Mouse (Mus musculus) kidney, embryonic 14.5 days (tissue): ENCODE data around the gene Ms4a15. TPM values are rescaled to one million over a fixed set of nuclear protein-coding genes. Genes with fewer than 3 reads are reported as not detected.

Experiments used
- ATAC-seq: fragments of 200-750 bp; cut with Nextera tagmentation; 2 replicates; pipeline ENCODE4 v1.8.0; 2017; ENCODE audit warnings: moderate number of reproducible peaks, mild to moderate bottlenecking, moderate TSS enrichment, moderate library complexity; ENCODE audit not compliant: low FRiP score, low TSS enrichment
- H3K27ac ChIP-seq: fragments of 300-500 bp; sonication (generic); 2 replicates; pipeline ENCODE4 v1.5.1; 2014; ENCODE audit warnings: low read depth, mild to moderate bottlenecking, low read length, moderate library complexity, mixed read lengths
- H3K27me3 ChIP-seq: fragments of 300-500 bp; sonication (generic); 2 replicates; pipeline ENCODE4 v1.6.1; 2014; ENCODE audit warnings: mild to moderate bottlenecking, low read length; ENCODE audit not compliant: control insufficient read depth, insufficient read depth
- H3K36me3 ChIP-seq: fragments of 300-500 bp; sonication (generic); 2 replicates; pipeline ENCODE4 v1.6.1; 2014; ENCODE audit warnings: low read length, mixed read lengths; ENCODE audit not compliant: control insufficient read depth, insufficient read depth
- H3K4me1 ChIP-seq: fragments of 300-500 bp; sonication (generic); 2 replicates; pipeline ENCODE4 v1.6.1; 2014; ENCODE audit warnings: low read length, mixed read lengths; ENCODE audit not compliant: control insufficient read depth, insufficient read depth
- H3K4me2 ChIP-seq: fragments of 300-500 bp; sonication (generic); replicated peaks from 2 replicates; pipeline ENCODE4 v1.6.1; 2014; ENCODE audit warnings: low read depth, mild to moderate bottlenecking, low read length
- H3K4me3 ChIP-seq: fragments of 300-500 bp; sonication (generic); 2 replicates; pipeline ENCODE4 v1.5.1; 2014; ENCODE audit warnings: mild to moderate bottlenecking, low read length
- H3K9ac ChIP-seq: fragments of 300-500 bp; sonication (generic); 2 replicates; pipeline ENCODE4 v1.6.1; 2014; ENCODE audit warnings: low read depth, mild to moderate bottlenecking, low read length, moderate library complexity
- H3K9me3 ChIP-seq: fragments of 300-500 bp; sonication (generic); 2 replicates; pipeline ENCODE4 v1.6.1; 2016; ENCODE audit warnings: low read length; ENCODE audit not compliant: control insufficient read depth
- WGBS: fragments of 180-500 bp; shearing (Covaris S2); extraction: QIAGEN DNeasy Blood & Tissue Kit; methylation state at CpG from one replicate; pipeline ENCODE4 v1.1.7; 2014; 5-methylcytosine and 5-hydroxymethylcytosine counted together
- polyA plus RNA-seq: library from polyadenylated mRNA; unstranded; fragments of >200 nt; fragmentation: Nextera tagmentation; extraction: Ambion mirVana; gene quantifications from 2 replicates; pipeline ENCODE4 v1.2.1, GENCODE M21; 2014

Gene Ms4a15
- polyA plus RNA-seq, 1 experiment from 2014 or later = not detected

DNA sequence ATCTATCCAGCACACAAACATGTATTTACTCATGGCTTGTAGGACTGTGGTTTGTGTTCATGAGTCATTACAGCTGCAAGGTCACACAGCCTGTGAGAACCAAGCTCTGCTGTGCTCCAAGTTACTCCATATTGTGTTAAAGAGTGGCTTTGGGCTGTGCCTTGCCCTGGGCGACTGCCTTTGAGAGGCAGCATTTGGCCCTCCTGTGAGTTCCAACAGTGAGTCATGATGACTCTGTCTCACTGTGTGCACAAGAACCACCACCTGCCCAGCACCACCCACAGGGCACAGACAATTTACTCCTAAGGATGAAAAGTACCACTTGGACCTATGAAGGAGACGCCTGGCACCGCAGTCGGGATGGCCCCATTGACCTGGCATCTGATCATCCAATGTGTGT lies 7.2 kb downstream of the Ms4a15 start:
- no peaks in the 10 kb centered on the region for H3K4me1 ChIP-seq
- no peak for ATAC-seq
- no peaks in the 10 kb centered on the region for H3K9me3 ChIP-seq
- no peaks in the 10 kb centered on the region for H3K36me3 ChIP-seq
- no peak overlapping the region for H3K27ac ChIP-seq
- H3K4me2 ChIP-seq = no peak overlapping the region
- WGBS = 86% methylated on average over 4 of the region's 4 CpGs
- no peak overlapping the region for H3K9ac ChIP-seq
- no peaks in the 10 kb centered on the region for H3K27me3 ChIP-seq
- no peak overlapping the region for H3K4me3 ChIP-seq

DNA sequence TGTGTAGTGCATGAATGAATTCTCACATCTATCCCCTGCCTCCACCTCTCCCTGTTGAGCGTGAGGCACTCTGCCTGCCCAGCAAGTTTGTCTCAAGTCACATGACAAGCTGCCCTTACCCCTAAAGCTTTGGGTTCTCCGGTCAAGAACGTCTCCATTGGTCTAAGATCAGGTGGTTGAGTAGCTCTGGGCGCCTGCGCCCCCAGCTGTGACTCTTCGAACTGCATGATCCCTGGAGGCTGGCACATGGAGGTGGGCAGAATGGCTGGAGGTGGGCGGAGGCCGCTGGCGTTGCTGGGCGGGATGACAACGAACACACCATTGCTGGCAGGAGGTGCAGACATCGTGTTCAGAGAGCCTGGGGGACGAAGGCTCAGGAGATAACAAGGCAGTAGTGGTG lies 8.5 kb downstream of the Ms4a15 start:
- H3K27ac ChIP-seq = no peak overlapping the region
- H3K4me1 ChIP-seq = no peaks in the 10 kb centered on the region
- 71% methylated on average over 13 of the region's 13 CpGs for WGBS
- H3K4me2 ChIP-seq = no peak overlapping the region
- no peaks in the 10 kb centered on the region for H3K36me3 ChIP-seq
- no peak for ATAC-seq
- H3K27me3 ChIP-seq = no peaks in the 10 kb centered on the region
- no peak overlapping the region for H3K4me3 ChIP-seq
- H3K9ac ChIP-seq = no peak overlapping the region
- no peaks in the 10 kb centered on the region for H3K9me3 ChIP-seq

DNA sequence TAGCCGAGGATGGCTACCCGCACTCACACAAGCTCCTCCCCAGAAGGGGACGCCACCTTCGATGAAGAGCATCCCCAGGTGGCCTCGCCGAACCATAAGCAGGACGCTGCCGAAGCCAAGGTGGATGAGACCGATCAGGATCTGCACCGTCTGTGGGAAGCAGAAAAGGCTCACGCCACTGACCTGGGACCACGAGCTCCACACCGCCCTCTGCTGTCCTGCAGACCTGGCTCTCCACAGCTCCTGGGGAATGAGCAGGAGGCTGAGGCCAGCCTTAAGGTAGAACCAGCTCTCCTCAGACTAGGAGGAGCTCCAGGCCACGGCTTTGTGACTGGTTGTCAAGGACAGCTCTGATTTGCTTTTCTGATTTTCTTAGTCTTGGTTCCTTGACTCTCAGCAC lies 9.9 kb downstream of the Ms4a15 start:
- H3K4me2 ChIP-seq = no peak overlapping the region; the same call in 1 of the 2 replicates

DNA sequence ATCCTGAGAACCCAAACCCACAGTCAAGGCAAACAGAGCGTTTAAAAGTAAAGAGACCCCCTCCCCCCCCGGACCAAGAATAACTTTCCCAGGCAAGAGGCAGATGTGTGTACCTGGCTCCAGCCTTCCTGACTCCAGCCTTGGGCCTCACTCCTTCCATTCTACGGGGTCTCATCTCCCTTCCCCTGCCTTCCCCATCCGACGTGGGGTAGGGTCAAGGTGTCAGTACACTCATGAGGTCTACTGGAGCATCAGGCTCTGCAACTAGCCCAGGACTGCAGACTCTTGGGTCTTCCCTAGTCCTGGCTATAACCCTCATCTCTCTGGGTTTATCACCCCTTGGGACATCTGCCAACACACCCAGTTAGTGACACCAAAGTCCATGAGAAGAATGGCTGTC lies 12.8 kb downstream of the Ms4a15 start:
- Histone ChIP-seq H3K9me3 (no peaks in the 10 kb centered on the region), H3K27me3 (no peaks in the 10 kb centered on the region), H3K9ac (no peak overlapping the region), H3K27ac (no peak overlapping the region), H3K4me1 (no peaks in the 10 kb centered on the region), H3K36me3 (no peaks in the 10 kb centered on the region), H3K4me2 (no peak overlapping the region), H3K4me3 (no peak overlapping the region)
- WGBS = 85% methylated on average over 5 of the region's 5 CpGs
- ATAC-seq = no peak

More for the DNA sequence above, 9.9 kb downstream of the Ms4a15 start:
- Histone ChIP-seq H3K9ac (peak overlapping the region; percentile 31; the same call in 1 of the 2 replicates), H3K4me1 (no peaks in the 10 kb centered on the region), H3K27me3 (no peaks in the 10 kb centered on the region), H3K36me3 (no peaks in the 10 kb centered on the region), H3K4me3 (no peak overlapping the region), H3K9me3 (no peaks in the 10 kb centered on the region), H3K27ac (no peak overlapping the region)
- no peak for ATAC-seq
- WGBS = 24% methylated on average over 14 of the region's 14 CpGs

DNA sequence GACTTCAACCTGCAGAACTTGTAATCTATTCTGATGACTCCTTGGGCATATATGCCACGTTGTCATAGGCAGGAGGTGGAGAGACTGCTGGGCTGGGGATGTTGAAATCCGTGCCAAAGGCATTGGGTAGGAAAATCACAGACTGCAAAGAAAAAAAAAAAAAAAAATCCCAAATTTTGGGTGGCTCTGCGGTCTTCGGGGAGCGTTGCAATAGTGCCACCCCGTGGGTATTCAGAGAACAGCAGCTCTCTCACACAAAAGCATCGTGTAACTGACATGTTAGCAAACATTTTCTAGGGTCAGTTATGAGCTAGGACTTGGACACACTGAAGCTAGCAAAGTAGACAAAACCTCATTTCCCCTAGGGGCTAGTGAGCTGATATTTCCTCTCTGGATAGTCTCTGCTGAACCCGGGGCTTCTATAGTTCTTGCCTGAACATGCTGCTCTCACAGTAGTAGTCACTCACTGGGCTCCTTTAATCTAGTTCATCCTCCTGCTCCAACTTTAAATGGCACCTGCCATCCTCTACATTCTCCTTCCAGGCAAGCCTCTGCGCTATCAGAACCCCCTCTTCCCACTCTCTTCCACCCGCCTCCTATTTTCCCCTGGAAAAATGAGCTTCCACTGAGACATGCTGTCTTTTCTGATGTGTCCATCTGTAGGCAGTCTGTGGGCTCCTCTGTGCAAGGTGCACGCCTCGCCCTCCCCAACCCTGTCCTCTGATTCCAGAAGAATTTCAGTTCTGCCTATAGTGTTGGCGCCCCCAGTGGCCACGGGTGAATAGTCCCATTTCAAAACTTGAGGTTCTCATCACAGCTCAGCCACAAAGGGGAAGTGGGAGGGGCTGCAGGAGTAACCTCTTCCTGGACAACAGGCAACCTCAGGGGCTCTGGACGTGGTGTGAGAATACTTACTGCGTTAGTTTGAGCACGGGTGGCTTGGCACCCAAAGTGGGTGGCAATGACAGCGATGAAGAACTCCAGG lies 13.6 kb downstream of the Ms4a15 start:
- Histone ChIP-seq H3K36me3 (no peaks in the 10 kb centered on the region), H3K9ac (no peak overlapping the region), H3K27ac (no peak overlapping the region), H3K4me1 (0 out of 2 replicates have a peak, but pooled peaks cover under 1% of the 10 kb centered on the region), H3K4me3 (no peak overlapping the region), H3K9me3 (no peaks in the 10 kb centered on the region), H3K27me3 (no peaks in the 10 kb centered on the region), H3K4me2 (no peak overlapping the region; the same call in 1 of the 2 replicates)
- peak; percentile 50; the same call in 1 of the 2 replicates for ATAC-seq
- WGBS = 14% methylated on average over 18 of the region's 18 CpGs

DNA sequence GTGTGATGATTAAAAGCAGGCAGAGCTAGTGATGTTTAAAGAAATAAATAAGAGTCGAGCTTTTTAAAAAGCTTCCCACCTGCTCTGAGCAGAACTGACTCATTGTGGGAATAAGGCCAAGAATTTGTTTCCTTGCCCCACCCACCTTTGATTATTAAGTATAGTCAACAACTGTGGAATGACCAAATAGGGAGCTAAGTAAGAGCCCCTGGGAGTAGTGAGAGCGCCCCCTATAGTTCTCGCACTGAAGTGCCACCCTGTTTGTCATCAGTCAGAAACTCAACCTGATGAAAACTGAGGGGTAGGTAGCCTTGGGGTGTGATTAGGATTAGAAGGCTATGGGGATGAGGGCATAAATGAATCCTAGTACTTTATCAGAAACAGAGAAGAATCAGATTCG lies 16.7 kb downstream of the Ms4a15 start:
- no peak overlapping the region for H3K4me2 ChIP-seq
- H3K4me3 ChIP-seq = no peak overlapping the region
- 0 out of 2 replicates have a peak, but pooled peaks cover 3% of the 10 kb centered on the region for H3K4me1 ChIP-seq
- H3K36me3 ChIP-seq = no peaks in the 10 kb centered on the region
- H3K9ac ChIP-seq = no peak overlapping the region
- H3K9me3 ChIP-seq = no peaks in the 10 kb centered on the region; the same call in 1 of the 2 replicates
- no peaks in the 10 kb centered on the region for H3K27me3 ChIP-seq
- no peak overlapping the region for H3K27ac ChIP-seq
- 56% methylated on average over 4 of the region's 4 CpGs for WGBS
- ATAC-seq = no peak

DNA sequence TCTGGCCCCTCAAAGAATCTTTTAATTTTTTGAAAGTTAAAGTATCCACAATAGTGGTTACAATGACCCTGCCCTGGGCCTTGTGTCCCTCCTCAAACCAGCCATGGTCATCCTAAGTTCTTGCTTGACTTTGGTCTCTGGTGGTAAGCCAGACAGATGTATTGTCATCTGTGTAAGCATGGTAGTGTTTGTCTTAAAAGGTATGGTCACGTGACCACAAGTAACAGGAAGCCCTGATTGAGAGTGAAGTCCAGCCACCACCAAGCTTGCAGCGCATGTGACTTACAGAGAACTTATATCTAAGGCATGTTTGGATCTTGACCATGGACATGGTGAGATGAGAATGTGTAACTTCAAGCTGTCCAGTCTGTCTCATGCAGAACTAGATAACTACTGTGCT lies 17.9 kb downstream of the Ms4a15 start:
- 0 out of 2 replicates have a peak, but pooled peaks cover 3% of the 10 kb centered on the region for H3K4me1 ChIP-seq
- ATAC-seq = no peak
- H3K9ac ChIP-seq = no peak overlapping the region
- H3K27me3 ChIP-seq = no peaks in the 10 kb centered on the region
- no peaks in the 10 kb centered on the region for H3K36me3 ChIP-seq
- no peak overlapping the region for H3K27ac ChIP-seq
- no peak overlapping the region for H3K4me2 ChIP-seq
- H3K9me3 ChIP-seq = peaks cover 4% of the 10 kb centered on the region; the same call in 1 of the 2 replicates
- 85% methylated on average over 2 of the region's 2 CpGs for WGBS
- no peak overlapping the region for H3K4me3 ChIP-seq

DNA sequence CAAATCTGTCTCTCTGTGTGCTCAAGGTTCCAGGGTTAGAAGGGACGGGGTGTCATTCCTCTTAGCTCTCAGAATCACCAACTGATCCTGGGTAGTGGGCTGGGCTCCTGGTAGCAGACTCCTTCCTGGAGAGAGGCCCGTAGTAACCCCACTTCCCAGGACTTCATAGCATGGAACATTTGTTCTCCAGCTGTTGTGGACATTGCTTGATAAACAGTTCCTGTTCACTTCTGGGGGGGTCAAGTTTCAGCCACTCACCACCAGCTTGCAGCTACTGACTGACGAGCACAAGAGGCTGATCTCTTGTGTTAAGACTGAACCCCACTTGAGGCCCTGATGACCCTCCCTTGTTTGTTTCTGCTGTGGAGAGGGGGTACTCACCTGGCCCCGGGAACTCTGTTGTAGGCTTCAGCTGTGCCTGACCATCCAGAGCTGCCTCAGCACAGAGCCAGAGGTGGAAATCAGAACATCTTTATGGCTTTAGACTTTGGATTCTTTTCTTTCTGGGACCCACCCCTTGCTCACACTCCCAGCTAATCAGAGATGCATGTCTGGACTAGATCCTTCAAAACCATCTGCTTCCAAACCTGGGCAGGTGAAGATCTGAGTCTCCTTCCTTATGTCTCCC lies 18.7 kb downstream of the Ms4a15 start, which contains the start of gene Ms4a10:
TSS of gene Ms4a10 (minus strand) at position 433 of the 628 bp plus-strand sequence.
- peak; percentile 50 for ATAC-seq
- 0 out of 2 replicates have a peak, but pooled peaks cover 3% of the 10 kb centered on the region for H3K4me1 ChIP-seq
- no peak within 1 kb of the TSS for H3K4me2 ChIP-seq
- H3K9me3 ChIP-seq = peaks cover 4% of the 10 kb centered on the region; the same call in 1 of the 2 replicates
- H3K9ac ChIP-seq = no peak within 1 kb of the TSS
- WGBS = 18% methylated on average over 4 of the region's 4 CpGs
- no peaks in the 10 kb centered on the region for H3K27me3 ChIP-seq
- H3K36me3 ChIP-seq = no peaks in the 10 kb centered on the region
- H3K27ac ChIP-seq = peak within 1 kb of the TSS; percentile 18; the same call in 1 of the 2 replicates
- H3K4me3 ChIP-seq = no peak within 1 kb of the TSS
